Mouse (Mus musculus): ENCODE data around the gene Foxn1. TPM values are rescaled to one million over a fixed set of nuclear protein-coding genes. Genes with fewer than 3 reads are reported as not detected.

Foxn1 gene
- polyA plus RNA-seq, 1 experiment from 2014 or later: not detected

DNA sequence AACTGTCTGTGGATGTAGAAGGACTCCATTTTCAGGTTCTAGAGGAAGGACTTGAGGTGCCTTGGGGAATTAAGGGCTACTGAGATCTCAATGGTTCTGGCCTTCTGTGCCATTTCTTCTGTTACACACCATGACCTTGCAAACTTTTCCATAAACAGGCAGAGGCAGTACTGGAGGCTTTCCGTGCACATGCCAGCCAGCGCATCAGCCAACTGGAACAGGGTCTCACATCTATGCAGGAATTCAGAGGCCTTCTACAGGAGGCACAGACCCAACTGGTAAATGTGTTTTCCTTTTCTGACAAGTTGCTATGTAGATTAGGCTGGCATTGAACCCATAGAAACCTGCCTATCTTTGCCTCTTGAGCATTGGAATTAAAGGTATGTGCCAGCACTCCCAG is 72.7 kb downstream of the Foxn1 start:
- Histone ChIP-seq H3K27ac (ENCODE audit: low read length) (no peak overlapping the region), H3K4me3 (ENCODE audit: low read depth, low read length) (no peak overlapping the region), H3K4me1 (ENCODE audit: insufficient read depth, low read depth, low read length) (no peaks in the 10 kb centered on the region), H3K36me3 (ENCODE audit: insufficient read depth, low read length) (no peaks in the 10 kb centered on the region), H3K9me3 (ENCODE audit: low read length) (no peaks in the 10 kb centered on the region), H3K27me3 (replicated peaks; ENCODE audit: insufficient read depth, low read length) (no peaks in the 10 kb centered on the region), H3K4me2 (replicated peaks; ENCODE audit: low read depth, low read length) (no peak overlapping the region), H3K9ac (replicated peaks; ENCODE audit: low read depth) (no peak overlapping the region)
- DNase-seq (ENCODE audit: low spot score) (no peak), ATAC-seq (no peak)
- TF ChIP-seq EP300 (IDR thresholded peaks at IDR 0.05) (no peak), CTCF (IDR thresholded peaks at IDR 0.05) (no peak)
- WGBS: 93% methylated on average over 2 of the region's 2 CpGs

GRCm38 (mm10) chr11:78310861-78311511 is 75.4 kb downstream of the Foxn1 start:
- DNase-seq (ENCODE audit: low spot score) (no peak), ATAC-seq (no peak)
- no peak overlapping the region for H3K4me2 ChIP-seq (replicated peaks; ENCODE audit: low read depth, low read length)
- no peak overlapping the region for H3K27ac ChIP-seq (ENCODE audit: low read length)
- no peaks in the 10 kb centered on the region for H3K36me3 ChIP-seq (ENCODE audit: insufficient read depth, low read length)
- no peak overlapping the region for H3K9ac ChIP-seq (replicated peaks; ENCODE audit: low read depth)
- H3K9me3 ChIP-seq (ENCODE audit: low read length): no peaks in the 10 kb centered on the region
- no peaks in the 10 kb centered on the region for H3K27me3 ChIP-seq (replicated peaks; ENCODE audit: insufficient read depth, low read length)
- 87% methylated on average over 8 of the region's 8 CpGs for WGBS
- no peak for TF ChIP-seq EP300 (IDR thresholded peaks at IDR 0.05)
- no peak for TF ChIP-seq CTCF (IDR thresholded peaks at IDR 0.05)
- no peaks in the 10 kb centered on the region for H3K4me1 ChIP-seq (ENCODE audit: insufficient read depth, low read depth, low read length)
- no peak overlapping the region for H3K4me3 ChIP-seq (ENCODE audit: low read depth, low read length)

Other genes starting within 250 kb of the Foxn1 start
- gene Traf4, start 221.0 kb downstream of the Foxn1 start, polyA plus RNA-seq (2015; fragmentation: Nextera tagmentation; extraction: Ambion mirVana): 33.0 and 33.9 TPM in 2 replicates
- 11.7 and 14.4 TPM in 2 replicates for gene Nek8, start 209.9 kb downstream of the Foxn1 start, polyA plus RNA-seq (2015; fragmentation: Nextera tagmentation; extraction: Ambion mirVana)
- 18.2 and 20.0 TPM in 2 replicates for gene Tlcd1, start 209.8 kb downstream of the Foxn1 start, polyA plus RNA-seq (2015; fragmentation: Nextera tagmentation; extraction: Ambion mirVana)
- 991 and 1,079 TPM in 2 replicates for gene Rpl23a, start 203.0 kb downstream of the Foxn1 start, polyA plus RNA-seq (2015; fragmentation: Nextera tagmentation; extraction: Ambion mirVana)
- 103 and 104 TPM in 2 replicates for gene Rab34, start 198.1 kb downstream of the Foxn1 start, polyA plus RNA-seq (2015; fragmentation: Nextera tagmentation; extraction: Ambion mirVana)
- 8.1 and 11.2 TPM in 2 replicates for gene Proca1, start 193.2 kb downstream of the Foxn1 start, polyA plus RNA-seq (2015; fragmentation: Nextera tagmentation; extraction: Ambion mirVana)
- gene Sdf2, start 140.8 kb downstream of the Foxn1 start, polyA plus RNA-seq (2015; fragmentation: Nextera tagmentation; extraction: Ambion mirVana): 96.2 and 109 TPM in 2 replicates
- 11.4 and 12.2 TPM in 2 replicates for gene Supt6, start 140.6 kb downstream of the Foxn1 start, polyA plus RNA-seq (2015; fragmentation: Nextera tagmentation; extraction: Ambion mirVana)
- 59.9 and 72.9 TPM in 2 replicates for gene 2610507B11Rik, start 124.8 kb downstream of the Foxn1 start, polyA plus RNA-seq (2015; fragmentation: Nextera tagmentation; extraction: Ambion mirVana)
- gene BC030499, start 95.7 kb downstream of the Foxn1 start, polyA plus RNA-seq (2015; fragmentation: Nextera tagmentation; extraction: Ambion mirVana): 0.33 TPM in 1 of 2 replicates, not detected in the other
- 1.4 and 2.5 TPM in 2 replicates for gene Spag5, start 85.0 kb downstream of the Foxn1 start, polyA plus RNA-seq (2015; fragmentation: Nextera tagmentation; extraction: Ambion mirVana)
- gene Aldoc, start 63.6 kb downstream of the Foxn1 start, polyA plus RNA-seq (2015; fragmentation: Nextera tagmentation; extraction: Ambion mirVana): 12.2 and 12.7 TPM in 2 replicates
- gene Pigs, start 58.1 kb downstream of the Foxn1 start, polyA plus RNA-seq (2015; fragmentation: Nextera tagmentation; extraction: Ambion mirVana): 47.2 and 49.2 TPM in 2 replicates
- 35.6 and 37.5 TPM in 2 replicates for gene Unc119, start 43.1 kb downstream of the Foxn1 start, polyA plus RNA-seq (2015; fragmentation: Nextera tagmentation; extraction: Ambion mirVana)
- 0.43 and 0.51 TPM in 2 replicates for gene Slc13a2, start 35.7 kb upstream of the Foxn1 start, polyA plus RNA-seq (2015; fragmentation: Nextera tagmentation; extraction: Ambion mirVana)
- 10.6 and 11.9 TPM in 2 replicates for gene Slc46a1, start 79.1 kb upstream of the Foxn1 start, polyA plus RNA-seq (2015; fragmentation: Nextera tagmentation; extraction: Ambion mirVana)
- gene Sarm1, start 111.2 kb upstream of the Foxn1 start, polyA plus RNA-seq (2015; fragmentation: Nextera tagmentation; extraction: Ambion mirVana): 0.16 and 0.27 TPM in 2 replicates
- gene Vtn, start 112.5 kb upstream of the Foxn1 start, polyA plus RNA-seq (2015; fragmentation: Nextera tagmentation; extraction: Ambion mirVana): 10.1 and 11.3 TPM in 2 replicates
- not detected in 2 replicates for gene Sebox, start 116.9 kb upstream of the Foxn1 start, polyA plus RNA-seq (2015; fragmentation: Nextera tagmentation; extraction: Ambion mirVana)
- 32.3 and 32.4 TPM in 2 replicates for gene Tmem199, start 125.6 kb upstream of the Foxn1 start, polyA plus RNA-seq (2015; fragmentation: Nextera tagmentation; extraction: Ambion mirVana)
- 105 and 111 TPM in 2 replicates for gene Poldip2, start 125.6 kb upstream of the Foxn1 start, polyA plus RNA-seq (2015; fragmentation: Nextera tagmentation; extraction: Ambion mirVana)
- 93.3 and 96.6 TPM in 2 replicates for gene Tnfaip1, start 149.8 kb upstream of the Foxn1 start, polyA plus RNA-seq (2015; fragmentation: Nextera tagmentation; extraction: Ambion mirVana)
- gene Ift20, start 149.8 kb upstream of the Foxn1 start, polyA plus RNA-seq (2015; fragmentation: Nextera tagmentation; extraction: Ambion mirVana): 216 and 222 TPM in 2 replicates
- gene Tmem97, start 164.2 kb upstream of the Foxn1 start, polyA plus RNA-seq (2015; fragmentation: Nextera tagmentation; extraction: Ambion mirVana): 36.0 and 46.0 TPM in 2 replicates

Data from lung, postnatal 0 days (tissue).